Mouse (Mus musculus) gastrocnemius, postnatal 14 days (tissue): ENCODE measurements at regions not wholly inside any gene's neighbourhood (a gene's known extent, or its start where the extent isn't known, plus 50 kb on each side); places are given as distances from the start of the nearest gene placed in this dataset.

Experiments
- DNase-seq: peaks from one replicate; pipeline ENCODE4 v3.0.0; 2021; ENCODE audit warnings: mixed read lengths
- intact Hi-C: fragments of 180-260 bp; cut with DNase I; formaldehyde crosslinking; loops from one replicate; pipeline ENCODE4 v1.15.1; 2025; ENCODE audit warnings: low total_unique reads

GRCm38 (mm10) chr13:41899837-41900463, 52.5 kb upstream of the Adtrp start:
- DNase-seq, result no peak
- intact Hi-C loops, result no loop called here

GRCm38 (mm10) chr13:41899281-41899680, 51.8 kb upstream of the Adtrp start:
- intact Hi-C loops, result no loop called here
- DNase-seq, result no peak

- no peak for DNase-seq
- intact Hi-C loops, result no loop called here
These were observed 50.2 kb upstream of the Adtrp start for GRCm38 (mm10) chr13:41897481-41898317.
